Mouse (Mus musculus) retina, adult 2 months (tissue): ENCODE measurements around the gene Tmem145.
A peak's percentile ranks its signal among the peaks of the same experiment; 100 is the strongest.

ENCODE experiments used
- DNase-seq: peaks from one replicate; pipeline ENCODE4 v3.0.0-alpha.2; 2012; ENCODE audit warnings: low read depth, low spot score

Tmem145 gene

DNA sequence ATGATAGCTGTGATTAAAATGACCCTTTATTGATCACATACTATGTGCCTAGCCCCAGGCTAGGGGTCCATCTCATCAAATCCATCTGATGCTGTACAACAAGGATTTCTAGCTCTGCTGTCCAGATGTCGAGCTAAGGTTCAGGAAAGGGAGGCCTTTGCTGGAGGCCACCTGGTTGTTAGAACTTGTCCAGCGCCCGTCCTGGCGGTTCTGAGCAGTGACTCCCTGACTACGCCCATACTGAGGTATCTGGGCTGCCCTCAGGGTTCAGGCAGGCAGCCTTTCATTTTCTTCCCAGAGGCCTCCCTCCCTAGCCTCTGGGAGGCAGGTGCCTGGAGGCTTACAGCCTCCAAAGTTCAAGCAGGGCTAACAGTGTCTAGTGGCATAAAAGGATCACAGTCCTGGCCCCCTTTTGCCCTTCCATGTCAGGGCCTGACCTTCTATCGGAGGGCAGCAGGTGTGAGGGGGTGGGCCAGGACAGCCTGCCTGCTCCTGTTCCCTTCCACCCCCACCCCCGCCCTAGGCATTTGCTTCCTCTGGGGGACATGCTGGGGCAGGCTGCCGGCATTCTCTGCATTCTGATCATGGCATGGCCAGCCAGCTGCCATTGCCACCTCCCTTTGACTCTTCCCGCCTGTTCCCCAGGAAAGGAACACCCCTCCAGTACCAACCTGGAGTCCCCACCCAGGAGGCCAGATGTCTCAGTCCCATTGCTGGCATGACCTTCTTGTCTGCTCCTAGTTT lies 30.2 kb upstream of the Tmem145 start:
- DNase-seq = no peak

GRCm38 (mm10) chr7:25277405-25277804 lies 28.5 kb upstream of the Tmem145 start:
- DNase-seq = no peak

GRCm38 (mm10) chr7:25277998-25278340 lies 27.9 kb upstream of the Tmem145 start:
- DNase-seq = no peak

DNA sequence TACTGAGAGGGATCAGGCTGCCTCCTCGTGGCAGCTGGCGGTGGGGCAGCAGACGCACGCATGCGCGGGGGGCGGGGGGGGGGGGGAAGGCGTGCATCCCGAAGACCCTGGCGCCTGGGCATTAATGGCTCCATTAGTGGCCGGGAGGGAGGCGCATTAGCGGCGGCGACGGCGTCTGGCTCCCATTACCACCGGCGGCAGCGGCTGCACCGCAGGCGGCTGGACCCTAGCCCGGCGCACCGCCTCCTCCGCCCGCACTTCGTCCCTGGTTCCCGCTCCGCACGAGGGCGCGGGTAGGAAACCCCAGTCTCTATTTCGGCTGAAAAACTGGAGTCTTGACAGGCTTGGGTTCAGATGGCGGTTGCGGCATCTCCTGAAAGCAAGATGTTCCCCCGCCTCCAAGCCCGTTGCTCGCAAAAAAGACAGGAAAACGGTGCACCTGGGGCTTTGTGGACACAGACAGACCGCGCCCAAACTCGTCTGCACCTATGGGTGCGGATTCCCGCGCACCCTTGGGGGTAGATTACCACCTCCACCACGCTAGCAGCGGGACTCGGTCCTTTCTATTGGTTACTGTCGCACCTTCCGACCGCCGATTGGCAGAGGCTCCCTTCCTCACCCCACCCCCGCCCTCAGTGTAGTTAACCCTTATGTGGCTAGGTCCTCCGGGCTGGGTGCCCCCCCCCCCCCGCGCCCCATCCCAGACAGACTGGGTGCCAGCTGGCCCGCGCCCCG lies 27.4 kb upstream of the Tmem145 start:
- peak; percentile 57 for DNase-seq

DNA sequence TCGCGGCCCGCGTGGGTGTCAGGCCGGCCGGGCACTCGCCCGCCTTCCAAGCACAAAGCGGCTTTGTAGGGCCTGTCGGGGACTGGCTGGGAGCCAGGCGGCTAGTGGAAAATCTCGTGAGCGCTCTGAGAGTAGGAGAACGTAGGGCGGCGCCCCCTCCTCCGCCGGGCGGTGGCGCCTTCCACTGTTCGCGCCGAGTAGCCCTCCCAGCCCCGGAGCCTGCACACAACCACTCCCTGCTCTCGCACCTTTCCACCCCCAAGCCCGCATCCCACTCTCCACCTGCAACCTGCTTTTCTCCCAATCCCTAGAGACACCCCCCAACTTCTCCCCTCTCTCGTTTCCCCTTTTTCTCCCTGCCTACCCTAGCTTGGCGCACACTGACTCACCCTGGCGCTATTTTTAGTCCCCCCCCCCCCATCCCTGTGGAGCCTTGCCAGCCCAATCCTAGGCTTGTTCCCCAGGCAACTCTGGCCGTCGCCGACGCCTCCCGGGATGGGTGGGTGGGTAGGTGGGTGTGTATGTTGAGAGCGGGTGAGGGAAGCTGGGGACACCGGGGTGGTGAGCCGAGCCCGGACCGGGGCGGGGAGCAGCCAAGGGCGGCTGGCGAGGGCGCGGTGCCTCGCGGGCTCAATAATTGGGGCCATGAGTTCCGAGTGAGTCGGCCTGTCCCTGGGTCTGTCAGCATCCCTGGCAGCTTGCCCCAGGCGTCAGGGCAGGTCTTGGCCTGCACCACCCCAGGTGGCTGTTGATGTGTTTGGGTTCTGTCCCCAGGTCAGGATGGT lies 26.6 kb upstream of the Tmem145 start:
- peak; percentile 61 for DNase-seq

DNA sequence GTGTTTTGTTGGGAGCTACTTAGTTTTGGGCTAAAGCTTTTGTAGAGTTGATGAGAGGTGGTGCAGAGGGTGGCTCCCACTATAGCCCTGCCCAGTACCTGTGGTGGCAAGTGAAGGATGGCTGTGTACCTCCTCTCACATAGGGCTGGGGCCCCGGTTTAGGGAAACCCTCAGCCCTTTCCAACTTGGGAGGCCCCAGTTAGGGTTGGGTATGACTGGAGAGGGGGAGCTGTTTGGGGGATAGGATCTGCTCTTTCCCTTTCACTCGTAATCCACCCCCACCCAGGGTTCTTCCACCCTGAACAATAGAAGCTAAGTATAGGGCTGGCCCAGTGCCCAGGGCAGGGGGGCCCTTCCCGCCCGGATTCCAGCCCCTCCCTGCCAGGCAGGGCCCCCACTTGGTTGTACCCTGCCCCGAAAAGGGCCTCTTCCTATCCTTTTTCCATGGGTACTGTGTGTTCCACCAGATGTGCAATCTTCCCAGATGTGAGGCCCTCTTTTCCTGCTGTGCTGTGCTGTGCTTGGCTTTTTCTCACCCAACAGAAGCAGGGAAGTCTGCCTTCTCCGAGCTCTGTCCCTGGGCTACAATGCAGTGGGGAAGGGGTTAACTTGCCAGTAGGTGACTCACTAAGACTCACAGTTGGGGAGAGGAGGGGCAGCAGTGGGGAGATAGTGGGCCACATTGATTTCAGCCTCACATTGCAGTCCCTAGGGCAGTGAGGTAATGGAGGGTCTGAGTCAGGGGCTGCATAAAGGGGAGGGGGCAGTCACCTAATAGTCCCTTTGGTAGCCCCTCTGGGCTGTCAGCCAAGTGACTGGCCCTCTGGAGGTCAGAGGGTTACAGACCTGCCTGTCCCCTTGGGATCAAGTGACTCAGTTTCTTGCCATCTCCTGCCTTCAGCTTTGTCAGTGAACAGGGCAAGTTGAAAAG lies 25.8 kb upstream of the Tmem145 start:
- no peak for DNase-seq

DNA sequence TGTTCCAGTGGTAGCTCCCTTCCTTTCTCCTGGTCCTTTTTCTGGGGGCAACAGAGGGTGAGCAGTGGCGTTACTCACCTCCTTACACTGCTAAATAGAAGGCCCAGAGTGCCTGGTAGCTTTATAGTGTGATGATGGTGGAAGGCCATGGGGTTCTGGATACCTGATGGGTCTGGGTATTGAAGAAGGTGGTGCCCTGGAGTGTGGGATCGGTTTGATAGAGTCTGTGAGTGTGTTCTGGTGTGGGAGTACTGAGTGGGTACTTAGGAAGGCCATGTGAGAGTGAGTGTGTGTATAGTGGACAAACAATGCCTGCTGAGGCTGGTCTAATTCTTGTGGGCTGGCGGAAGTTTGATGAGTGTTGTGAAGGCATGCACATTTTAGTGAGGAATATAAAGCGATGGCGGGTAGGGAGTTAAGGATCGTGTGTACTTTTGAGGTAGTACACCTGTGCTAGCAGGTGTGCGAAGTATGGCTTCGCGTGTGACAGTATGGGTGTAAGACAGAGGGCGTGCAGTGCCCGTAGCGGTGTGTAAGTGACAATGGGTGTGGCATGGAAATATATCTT lies 24.7 kb upstream of the Tmem145 start:
- DNase-seq = no peak

DNA sequence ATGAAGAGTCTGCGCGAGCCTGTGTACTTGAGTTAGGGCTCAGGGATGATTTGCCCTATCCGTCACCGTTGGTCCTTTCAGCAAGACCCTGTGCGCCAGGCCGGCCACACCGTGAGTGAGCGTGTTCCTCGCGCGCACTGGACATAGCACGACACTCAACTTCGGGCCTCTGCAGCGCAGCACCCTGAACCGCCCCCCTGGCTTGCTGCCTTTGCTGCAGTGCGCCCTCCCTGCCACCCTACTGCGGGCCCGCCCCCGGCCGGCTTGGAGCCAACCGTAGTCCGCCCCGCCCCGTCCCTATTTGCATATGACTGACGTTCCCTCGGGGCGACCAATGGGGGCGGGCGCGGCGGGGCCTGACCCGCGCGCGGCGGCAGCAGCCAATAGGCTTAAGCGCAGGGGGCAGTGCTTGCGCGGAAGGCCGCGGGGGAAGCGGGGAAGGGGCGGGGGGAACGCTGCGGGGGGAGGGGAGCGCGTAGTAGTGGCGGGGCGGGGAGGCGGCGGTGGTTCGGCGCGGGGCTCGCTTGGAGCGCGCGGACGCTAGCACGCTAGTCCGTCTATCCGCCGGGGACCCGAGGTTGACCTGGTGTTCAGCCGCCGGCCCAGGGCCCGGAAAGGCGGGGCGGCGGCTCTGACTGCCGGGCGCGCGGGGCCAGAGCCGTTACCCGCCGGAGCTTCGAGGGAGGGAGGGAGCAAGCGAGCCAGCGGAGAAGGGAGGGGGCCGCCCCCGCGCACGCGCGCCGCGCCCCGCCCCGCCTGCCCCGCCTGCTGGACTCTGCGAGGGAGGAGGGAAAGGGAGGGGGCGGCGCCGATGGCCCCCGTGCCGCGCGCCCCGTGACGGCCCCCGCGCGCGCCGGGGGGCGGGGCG lies 23.9 kb upstream of the Tmem145 start:
- peak; percentile 92 for DNase-seq

DNA sequence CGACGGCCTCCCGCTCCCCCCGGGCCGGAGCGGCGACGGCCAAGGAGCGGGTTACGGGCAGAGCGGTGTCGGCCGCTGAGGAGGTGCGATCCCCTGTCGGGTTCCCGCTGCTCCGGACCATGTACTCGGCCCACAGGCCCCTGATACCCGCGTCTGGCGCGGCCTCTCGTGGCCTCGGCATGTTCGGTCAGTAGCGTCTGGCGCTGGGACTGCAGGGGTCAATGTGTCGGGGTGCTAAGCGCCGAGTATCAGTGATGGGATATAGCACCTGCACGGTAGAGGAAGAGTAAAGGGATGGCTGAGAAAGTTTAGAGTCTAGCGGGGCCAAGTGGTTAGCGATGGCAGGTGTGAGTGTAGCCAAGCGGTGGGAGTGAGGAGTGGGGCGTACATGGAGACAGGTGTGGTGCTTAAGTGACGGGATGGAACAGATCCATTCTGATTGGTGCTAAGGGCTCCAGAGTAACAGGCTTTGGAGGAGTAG lies 23.1 kb upstream of the Tmem145 start:
- DNase-seq = no peak

DNA sequence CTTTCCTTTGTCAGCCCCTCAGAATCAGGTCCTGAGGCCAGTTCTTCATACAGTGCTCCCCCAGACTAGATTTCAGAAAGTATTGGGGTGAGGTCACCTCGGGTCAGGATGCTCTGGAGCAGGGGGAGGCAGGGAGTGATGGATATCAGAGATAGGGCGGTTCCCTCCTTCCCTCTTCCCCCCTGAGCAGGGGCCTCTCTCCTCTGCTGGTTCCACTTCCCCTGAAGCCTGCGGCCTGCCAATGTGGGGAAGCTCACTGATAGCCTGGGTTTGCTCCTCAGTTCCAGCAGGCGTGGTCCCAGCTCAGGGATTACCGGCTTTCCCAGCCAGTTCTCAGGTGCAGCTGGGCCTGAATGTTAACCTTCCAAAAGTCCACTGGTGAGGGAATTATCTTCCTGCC lies 22.3 kb upstream of the Tmem145 start:
- no peak for DNase-seq

DNA sequence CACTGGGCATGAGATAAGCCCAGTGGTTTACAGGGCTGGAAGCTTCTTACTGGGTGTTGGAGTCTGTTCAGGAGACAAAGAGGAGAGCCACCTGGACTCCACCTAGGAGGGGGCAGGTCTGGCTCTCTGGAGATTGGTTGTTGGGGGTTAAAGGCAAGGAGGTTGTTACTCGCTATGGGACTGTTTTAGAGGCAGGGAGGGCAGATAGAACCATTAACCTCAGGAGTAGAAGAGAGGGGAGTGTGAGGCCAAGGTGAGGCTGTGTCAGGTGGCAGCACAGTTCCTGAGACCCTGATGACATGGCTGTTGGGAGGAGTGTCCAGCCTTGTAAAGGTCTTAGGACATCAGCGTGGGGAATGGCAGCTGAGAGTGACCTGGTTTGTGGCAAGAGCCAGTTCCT lies 21.7 kb upstream of the Tmem145 start:
- DNase-seq = no peak

- no peak for DNase-seq
Measured at GRCm38 (mm10) chr7:25284766-25285165, 21.1 kb upstream of the Tmem145 start.

DNA sequence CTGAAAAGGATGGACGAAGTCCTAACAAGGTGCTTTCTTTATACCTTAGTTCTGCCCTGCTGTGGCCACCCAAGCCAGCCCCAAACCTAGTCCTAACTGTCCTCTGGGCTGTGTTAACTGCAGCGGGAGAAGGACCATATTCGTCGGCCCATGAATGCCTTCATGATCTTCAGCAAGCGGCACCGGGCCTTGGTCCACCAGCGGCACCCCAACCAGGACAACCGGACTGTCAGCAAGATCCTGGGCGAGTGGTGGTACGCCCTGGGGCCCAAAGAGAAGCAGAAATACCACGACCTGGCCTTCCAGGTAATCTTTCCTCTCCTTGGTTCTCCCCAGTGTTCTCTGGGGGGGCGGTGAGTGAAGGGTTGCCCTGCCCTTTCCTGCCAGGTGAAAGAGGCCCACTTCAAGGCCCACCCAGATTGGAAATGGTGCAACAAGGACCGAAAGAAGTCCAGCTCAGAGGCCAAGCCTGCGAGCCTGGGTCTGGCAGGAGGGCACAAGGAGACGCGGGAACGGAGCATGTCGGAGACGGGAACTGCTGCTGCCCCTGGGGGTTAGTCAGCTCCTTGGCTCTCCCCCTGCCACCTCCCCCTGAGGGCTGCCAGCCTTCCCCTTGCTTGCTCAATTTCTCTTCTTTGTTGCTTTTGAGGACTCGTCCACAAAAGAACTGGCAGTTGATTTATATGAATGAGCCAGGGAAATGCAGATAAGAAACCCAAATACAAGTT lies 20.2 kb upstream of the Tmem145 start:
- DNase-seq = no peak

DNA sequence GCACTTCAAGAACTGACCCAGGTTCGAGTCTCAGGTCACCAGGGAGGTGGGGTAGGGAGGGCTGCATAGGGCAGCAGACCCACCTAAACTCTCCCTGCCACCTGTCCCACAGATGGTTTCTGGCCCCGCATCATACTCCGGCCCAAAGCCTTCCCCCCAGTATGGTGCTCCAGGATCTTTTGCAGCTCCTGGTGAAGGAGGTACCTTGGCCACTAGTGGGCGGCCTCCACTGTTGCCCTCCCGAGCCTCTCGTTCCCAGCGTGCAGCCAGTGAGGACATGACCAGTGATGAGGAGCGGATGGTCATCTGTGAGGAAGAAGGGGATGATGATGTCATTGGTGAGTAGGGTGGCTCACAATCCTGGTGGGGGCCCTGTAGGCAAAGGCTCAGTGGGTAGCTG lies 18.9 kb upstream of the Tmem145 start:
- DNase-seq = no peak

GRCm38 (mm10) chr7:25288011-25288410 lies 17.9 kb upstream of the Tmem145 start:
- no peak for DNase-seq

GRCm38 (mm10) chr7:25288721-25289120 lies 17.2 kb upstream of the Tmem145 start:
- DNase-seq = no peak

DNA sequence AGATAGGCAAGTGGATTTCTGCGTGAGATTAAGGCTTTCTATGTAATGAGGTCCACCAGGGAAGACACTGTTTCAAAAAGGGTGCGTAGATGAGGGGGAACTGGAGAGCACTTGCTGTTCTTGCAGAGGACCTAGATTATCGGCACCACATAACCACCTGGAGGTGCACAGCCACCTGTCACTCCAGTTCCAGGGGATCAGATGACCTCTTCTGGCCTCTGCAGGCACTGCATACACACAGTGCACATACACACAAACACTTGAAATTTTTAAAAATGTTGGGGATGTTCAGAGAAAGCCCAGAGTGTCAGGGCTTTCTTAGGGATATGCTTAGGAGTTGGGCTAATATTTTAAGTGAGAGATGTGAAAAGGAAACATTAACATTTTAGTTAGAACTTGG lies 16.0 kb upstream of the Tmem145 start:
- DNase-seq = no peak

GRCm38 (mm10) chr7:25290463-25290862 lies 15.4 kb upstream of the Tmem145 start:
- DNase-seq = no peak

- DNase-seq = no peak
Measured at GRCm38 (mm10) chr7:25290911-25291310, 15.0 kb upstream of the Tmem145 start.
